Mouse (Mus musculus) small intestine, adult 2 months (tissue): ENCODE measurements around the gene Sdhb. TPM values are rescaled to one million over a fixed set of nuclear protein-coding genes. Genes with fewer than 3 reads are reported as not detected.

ENCODE experiments used
- H3K27ac ChIP-seq: fragments of 200-500 bp; 2 replicates; pipeline ENCODE4 v1.5.1; 2012; ENCODE audit warnings: low read depth, low read length, control low read depth, inconsistent platforms; ENCODE audit not compliant: insufficient read depth
- H3K27me3 ChIP-seq: fragments of 200-500 bp; 2 replicates; pipeline ENCODE4 v1.6.1; 2012; ENCODE audit warnings: mild to moderate bottlenecking, moderate library complexity, low read length, inconsistent platforms; ENCODE audit not compliant: control insufficient read depth, insufficient read depth
- H3K36me3 ChIP-seq: fragments of 200-500 bp; 2 replicates; pipeline ENCODE4 v1.6.1; 2012; ENCODE audit warnings: mild to moderate bottlenecking, low read length, control low read depth, inconsistent platforms; ENCODE audit not compliant: control insufficient read depth, insufficient read depth
- H3K4me1 ChIP-seq: fragments of 200-500 bp; 2 replicates; pipeline ENCODE4 v1.6.1; 2012; ENCODE audit warnings: low read length, inconsistent platforms, mixed read lengths; ENCODE audit not compliant: control insufficient read depth, insufficient read depth, insufficient read length
- H3K4me3 ChIP-seq: fragments of 200-500 bp; 2 replicates; pipeline ENCODE4 v1.5.1; 2012; ENCODE audit warnings: low read depth, mild to moderate bottlenecking, control low read depth, inconsistent platforms, low read length, moderate library complexity
- CTCF ChIP-seq: fragments of 200-500 bp; IDR thresholded peaks from 2 replicates; pipeline ENCODE4 v1.5.1; 2012; ENCODE audit warnings: low read depth, mild to moderate bottlenecking, control low read depth, inconsistent platforms, low read length, moderate library complexity, mixed read lengths; ENCODE audit not compliant: insufficient replicate concordance, insufficient read length; ENCODE audit errors: extremely low read depth
- POLR2A ChIP-seq: fragments of 200-500 bp; IDR thresholded peaks from 2 replicates; pipeline ENCODE4 v1.6.1; 2012; ENCODE audit warnings: low read depth, mild to moderate bottlenecking, control low read depth, inconsistent platforms, low read length, moderate library complexity
- WGBS: fragments of 180-500 bp; shearing (Covaris S2); methylation state at CpG from one replicate; pipeline ENCODE4 v1.1.7; 2018; 5-methylcytosine and 5-hydroxymethylcytosine counted together
- polyA plus RNA-seq: library from polyadenylated mRNA; depleted of rRNA; stranded (reverse); fragments of >200 nt; gene quantifications from 2 replicates; pipeline ENCODE4 v1.2.3, GENCODE M21; 2012

Gene Sdhb
- polyA plus RNA-seq, 1 experiment: 515 TPM

- WGBS: 55% methylated on average over 6 of the region's 6 CpGs
- no peaks in the 10 kb centered on the region; the same call in 1 of the 2 replicates for H3K27me3 ChIP-seq
- no peak overlapping the region for H3K27ac ChIP-seq
- no peaks in the 10 kb centered on the region for H3K36me3 ChIP-seq
- no peak overlapping the region for H3K4me3 ChIP-seq
- H3K4me1 ChIP-seq: peaks cover 16% of the 10 kb centered on the region
- no peak for TF ChIP-seq CTCF
- TF ChIP-seq POLR2A: no peak
These were observed 2.7 kb upstream of the Sdhb start for GRCm38 (mm10) chr4:140958319-140958718.

- WGBS: 83% methylated on average over 7 of the region's 7 CpGs
- H3K27ac ChIP-seq: no peak overlapping the region
- TF ChIP-seq CTCF (no peak), POLR2A (no peak)
- peaks cover 16% of the 10 kb centered on the region for H3K4me1 ChIP-seq
- no peak overlapping the region for H3K4me3 ChIP-seq
- no peaks in the 10 kb centered on the region; the same call in 1 of the 2 replicates for H3K27me3 ChIP-seq
- no peaks in the 10 kb centered on the region for H3K36me3 ChIP-seq
These were observed 1.8 kb upstream of the Sdhb start for GRCm38 (mm10) chr4:140959128-140959679.

- Histone ChIP-seq H3K27ac (no peak overlapping the region), H3K36me3 (no peaks in the 10 kb centered on the region), H3K27me3 (no peaks in the 10 kb centered on the region; the same call in 1 of the 2 replicates), H3K4me1 (peaks cover 18% of the 10 kb centered on the region), H3K4me3 (no peak overlapping the region)
- WGBS: 87% methylated on average over 10 of the region's 10 CpGs
- TF ChIP-seq POLR2A (no peak), CTCF (no peak)
These were observed 1.1 kb upstream of the Sdhb start for GRCm38 (mm10) chr4:140959715-140960479.

- H3K4me3 ChIP-seq: peak overlapping the region; percentile 85
- H3K4me1 ChIP-seq: peaks cover 18% of the 10 kb centered on the region
- H3K27ac ChIP-seq: peak overlapping the region; percentile 89
- WGBS: under 1% methylated on average over 38 of the region's 38 CpGs
- H3K27me3 ChIP-seq: no peaks in the 10 kb centered on the region; the same call in 1 of the 2 replicates
- no peak; the same call in none of the 2 replicates for TF ChIP-seq POLR2A
- TF ChIP-seq CTCF: no peak
- H3K36me3 ChIP-seq: peaks cover 7% of the 10 kb centered on the region
These were observed 634 bp downstream of the Sdhb start for GRCm38 (mm10) chr4:140961467-140962206.

GRCm38 (mm10) chr4:140962207-140962909 is 1.4 kb downstream of the Sdhb start:
- TF ChIP-seq CTCF: no peak
- TF ChIP-seq POLR2A: no peak
- H3K36me3 ChIP-seq: peaks cover 13% of the 10 kb centered on the region
- peak overlapping the region; percentile 85 for H3K4me3 ChIP-seq
- H3K4me1 ChIP-seq: peaks cover 18% of the 10 kb centered on the region
- WGBS: 29% methylated on average over 8 of the region's 8 CpGs
- H3K27ac ChIP-seq: peak overlapping the region; percentile 89
- no peaks in the 10 kb centered on the region for H3K27me3 ChIP-seq

GRCm38 (mm10) chr4:140962950-140963349 is 1.9 kb downstream of the Sdhb start:
- H3K27me3 ChIP-seq: no peaks in the 10 kb centered on the region
- 17% methylated on average over 5 of the region's 5 CpGs for whole genome bisulfite sequencing
- peak overlapping the region; percentile 35 for H3K27ac ChIP-seq
- no peak overlapping the region for H3K4me3 ChIP-seq
- peaks cover 15% of the 10 kb centered on the region for H3K4me1 ChIP-seq
- TF ChIP-seq POLR2A (no peak), CTCF (no peak)
- peaks cover 18% of the 10 kb centered on the region for H3K36me3 ChIP-seq
